In genomic region chr11:97884601-97885185, GRCm38 (mm10) we compare ENCODE assay signal across 8 mouse cellular contexts. TPM values are rescaled to one million over a fixed set of nuclear protein-coding genes. Genes with fewer than 3 reads are reported as not detected.
DNase-seq lines count a peak whose midpoint lies in the region; ATAC-seq and TF ChIP-seq lines count a peak whose summit lies in the region.

No protein-coding gene starts in this region.

- no peaks in the 10 kb centered on the region for H3K9me3 ChIP-seq in limb, embryonic 14.5 days (ENCODE audit: control insufficient read depth, low read length)
- no peaks in the 10 kb centered on the region for H3K9me3 ChIP-seq in stomach, embryonic 16.5 days (replicated peaks; ENCODE audit: control insufficient read depth, low read length)

- H3K9ac ChIP-seq in limb, embryonic 14.5 days (ENCODE audit: low read depth, low read length, severe bottlenecking), result peak overlapping the region; percentile 40
- peak overlapping the region; percentile 69 for H3K9ac ChIP-seq in stomach, embryonic 16.5 days (ENCODE audit: low read length)

- WGBS in cerebellum, adult 2 months, result 24% methylated on average over 7 of the region's 7 CpGs
- 31% methylated on average over 7 of the region's 7 CpGs for WGBS in spleen, adult 2 months
- 24% methylated on average over 7 of the region's 7 CpGs for WGBS in limb, embryonic 14.5 days
- 27% methylated on average over 7 of the region's 7 CpGs for WGBS in stomach, embryonic 16.5 days

- no peak for TF ChIP-seq POLR2A in cerebellum, adult 2 months (IDR thresholded peaks at IDR 0.05; ENCODE audit: borderline replicate concordance, insufficient read depth, low read length)
- no peak for TF ChIP-seq POLR2A in spleen, adult 2 months (IDR thresholded peaks at IDR 0.05; ENCODE audit: low read depth, low read length)
- TF ChIP-seq POLR2A in limb, embryonic 14.5 days (IDR thresholded peaks at IDR 0.05; ENCODE audit: borderline replicate concordance, extremely low read depth, insufficient read depth, insufficient read length), result no peak

- ATAC-seq in limb, embryonic 14.5 days (ENCODE audit: low FRiP score, low read depth), result no peak
- ATAC-seq in stomach, embryonic 16.5 days (ENCODE audit: insufficient read depth, low FRiP score), result peak; percentile 13; the same call in 1 of the 2 replicates
- no peak for ATAC-seq in monocyte, adult 5-6 weeks (replicated peaks; ENCODE audit: insufficient number of reproducible peaks, low FRiP score, low TSS enrichment, poor library complexity, severe bottlenecking)

- DNase-seq in cerebellum, adult 2 months, result no peak
- no peak for DNase-seq in cerebellum, adult 9-10 months
- no peak for DNase-seq in spleen, adult 2 months (ENCODE audit: low read depth in 1 of 2, low spot score in 2 of 2)
- DNase-seq in spleen, adult 12 weeks (ENCODE audit: low spot score), result no peak
- DNase-seq in limb, embryonic 14.5 days (ENCODE audit: low spot score), result no peak
- DNase-seq in gastrocnemius, adult 18-20 months (ENCODE audit: low spot score), result no peak

- H3K36me3 ChIP-seq in spleen, adult 2 months (ENCODE audit: control insufficient read depth, insufficient read depth, low read length), result no peaks in the 10 kb centered on the region
- no peaks in the 10 kb centered on the region for H3K36me3 ChIP-seq in limb, embryonic 14.5 days (ENCODE audit: control insufficient read depth, insufficient read depth, low read length)
- no peaks in the 10 kb centered on the region for H3K36me3 ChIP-seq in stomach, embryonic 16.5 days (ENCODE audit: control insufficient read depth, insufficient read depth, low read length)

- TF ChIP-seq CTCF in cerebellum, adult 2 months (IDR thresholded peaks at IDR 0.05; ENCODE audit: borderline replicate concordance, insufficient read depth, low read depth, low read length), result no peak
- no peak for TF ChIP-seq CTCF in spleen, adult 2 months (IDR thresholded peaks at IDR 0.05; ENCODE audit: extremely low read depth, insufficient read depth, insufficient read length, insufficient replicate concordance)

- H3K4me2 ChIP-seq in limb, embryonic 14.5 days (replicated peaks; ENCODE audit: low read depth, low read length, severe bottlenecking), result peak overlapping the region; percentile 44
- peak overlapping the region; percentile 54 for H3K4me2 ChIP-seq in stomach, embryonic 16.5 days (ENCODE audit: low read depth, low read length)

- H3K27ac ChIP-seq in cerebellum, adult 2 months (ENCODE audit: insufficient read depth, low read length), result no peak overlapping the region
- 0 out of 2 replicates have a peak overlapping the region, but pooled peaks have one; percentile 82 for H3K27ac ChIP-seq in spleen, adult 2 months (ENCODE audit: insufficient read depth, low read length)
- peak overlapping the region; percentile 65 for H3K27ac ChIP-seq in limb, embryonic 14.5 days (replicated peaks; ENCODE audit: low read depth, low read length)
- peak overlapping the region; percentile 88 for H3K27ac ChIP-seq in stomach, embryonic 16.5 days (ENCODE audit: low read length)

- H3K27me3 ChIP-seq in cerebellum, adult 2 months (ENCODE audit: control insufficient read depth, insufficient read depth, low read length), result no peaks in the 10 kb centered on the region
- no peaks in the 10 kb centered on the region for H3K27me3 ChIP-seq in spleen, adult 2 months (ENCODE audit: control insufficient read depth, insufficient read depth, low read length)
- H3K27me3 ChIP-seq in limb, embryonic 14.5 days (ENCODE audit: control insufficient read depth, insufficient read depth, low read length), result no peaks in the 10 kb centered on the region
- no peaks in the 10 kb centered on the region for H3K27me3 ChIP-seq in stomach, embryonic 16.5 days (ENCODE audit: control insufficient read depth, insufficient read depth, low read length)

- peak overlapping the region; percentile 64 for H3K4me3 ChIP-seq in cerebellum, adult 2 months (replicated peaks; ENCODE audit: insufficient read depth, low read depth, low read length)
- H3K4me3 ChIP-seq in spleen, adult 2 months (ENCODE audit: extremely low read depth, insufficient read depth, insufficient read length), result peak overlapping the region; percentile 79
- H3K4me3 ChIP-seq in limb, embryonic 14.5 days (replicated peaks; ENCODE audit: low read length), result peak overlapping the region; percentile 55
- peak overlapping the region; percentile 57 for H3K4me3 ChIP-seq in stomach, embryonic 16.5 days (replicated peaks; ENCODE audit: low read length)

- no peaks in the 10 kb centered on the region for H3K4me1 ChIP-seq in cerebellum, adult 2 months (ENCODE audit: control insufficient read depth, insufficient read depth, low read length)
- no peaks in the 10 kb centered on the region for H3K4me1 ChIP-seq in spleen, adult 2 months (ENCODE audit: control insufficient read depth, insufficient read depth, insufficient read length)
- no peaks in the 10 kb centered on the region for H3K4me1 ChIP-seq in limb, embryonic 14.5 days (ENCODE audit: control insufficient read depth, insufficient read depth, low read length)
- H3K4me1 ChIP-seq in stomach, embryonic 16.5 days (ENCODE audit: control insufficient read depth, insufficient read depth, low read length), result no peaks in the 10 kb centered on the region

RNA-seq across cellular contexts. Expression of gene Fbxo47, which starts 0.7 kb away (rescaled TPM):
- 0.98 and 1.1 TPM in 2 replicates for polyA plus RNA-seq in cerebellum, adult 2 months (2012; rRNA removed)
- polyA plus RNA-seq in spleen, adult 2 months (2012; rRNA removed), result 0.20 and 0.22 TPM in 2 replicates
- polyA plus RNA-seq in limb, embryonic 14.5 days (2012; rRNA removed), result 0.58 and 1.0 TPM in 2 replicates
- polyA plus RNA-seq in limb, embryonic 14.5 days (2014; fragmentation: Nextera tagmentation; extraction: Ambion mirVana), result 0.22 and 0.82 TPM in 2 replicates
- polyA plus RNA-seq in stomach, embryonic 16.5 days (2015; fragmentation: Nextera tagmentation; extraction: Ambion mirVana), result 0.35 and 0.74 TPM in 2 replicates
- under 1 TPM; 0.16 to 0.38 TPM for total RNA-seq in gastrocnemius, adult 18-20 months (2021)
- 0.53 to 2.1 TPM (median 1.5 TPM) in 3 replicates for total RNA-seq in monocyte, adult 5-6 weeks (2017)

RNA-seq across cellular contexts. Expression of gene B230217C12Rik, which starts 44.1 kb away (rescaled TPM):
- polyA plus RNA-seq in cerebellum, adult 2 months (2012; rRNA removed), result 117 TPM in 2 replicates
- 1.8 and 3.1 TPM in 2 replicates for polyA plus RNA-seq in spleen, adult 2 months (2012; rRNA removed)
- polyA plus RNA-seq in limb, embryonic 14.5 days (2012; rRNA removed), result 12.4 and 13.3 TPM in 2 replicates
- 5.3 and 7.2 TPM in 2 replicates for polyA plus RNA-seq in limb, embryonic 14.5 days (2014; fragmentation: Nextera tagmentation; extraction: Ambion mirVana)
- polyA plus RNA-seq in stomach, embryonic 16.5 days (2015; fragmentation: Nextera tagmentation; extraction: Ambion mirVana), result 3.7 and 3.8 TPM in 2 replicates
- under 1 TPM; 0.19 to 0.34 TPM for total RNA-seq in gastrocnemius, adult 18-20 months (2021)
- total RNA-seq in monocyte, adult 5-6 weeks (2017), result 0.96 to 3.0 TPM in 2 of 3 replicates, not detected in the other
